Mouse (Mus musculus) intestine, embryonic 16.5 days (tissue): ENCODE data around the gene Rab14. TPM values are rescaled to one million over a fixed set of nuclear protein-coding genes. Genes with fewer than 3 reads are reported as not detected.

Source experiments
- ATAC-seq: fragments of 200-750 bp; cut with Nextera tagmentation; 2 replicates; pipeline ENCODE4 v1.8.0; 2017; ENCODE audit warnings: moderate TSS enrichment, moderate library complexity
- H3K27ac ChIP-seq: fragments of 300-500 bp; sonication (generic); 2 replicates; pipeline ENCODE4 v1.5.1; 2014; ENCODE audit warnings: mild to moderate bottlenecking, low read length
- H3K27me3 ChIP-seq: fragments of 300-500 bp; sonication (generic); replicated peaks from 2 replicates; pipeline ENCODE4 v1.6.1; 2014; ENCODE audit warnings: low read length, control low read depth, mixed read lengths; ENCODE audit not compliant: control insufficient read depth, insufficient read depth
- H3K36me3 ChIP-seq: fragments of 300-500 bp; sonication (generic); 2 replicates; pipeline ENCODE4 v1.6.1; 2014; ENCODE audit warnings: low read length, control low read depth; ENCODE audit not compliant: control insufficient read depth, insufficient read depth
- H3K4me1 ChIP-seq: fragments of 300-500 bp; sonication (generic); 2 replicates; pipeline ENCODE4 v1.6.1; 2014; ENCODE audit warnings: low read length, control low read depth, mixed read lengths; ENCODE audit not compliant: control insufficient read depth, insufficient read depth
- H3K4me2 ChIP-seq: fragments of 300-500 bp; sonication (generic); 2 replicates; pipeline ENCODE4 v1.6.1; 2014; ENCODE audit warnings: low read depth, low read length, control low read depth
- H3K4me3 ChIP-seq: fragments of 300-500 bp; sonication (generic); 2 replicates; pipeline ENCODE4 v1.5.1; 2014; ENCODE audit warnings: mild to moderate bottlenecking, low read length
- H3K9ac ChIP-seq: fragments of 300-500 bp; sonication (generic); 2 replicates; pipeline ENCODE4 v1.6.1; 2014; ENCODE audit warnings: low read depth, low read length
- H3K9me3 ChIP-seq: fragments of 300-500 bp; sonication (generic); 2 replicates; pipeline ENCODE4 v1.6.1; 2016; ENCODE audit warnings: low read length, control low read depth; ENCODE audit not compliant: control insufficient read depth
- WGBS: fragments of 180-500 bp; shearing (Covaris S2); extraction: QIAGEN DNeasy Blood & Tissue Kit; methylation state at CpG from one replicate; pipeline ENCODE4 v1.1.7; 2014; 5-methylcytosine and 5-hydroxymethylcytosine counted together
- polyA plus RNA-seq: library from polyadenylated mRNA; unstranded; fragments of >200 nt; fragmentation: Nextera tagmentation; extraction: Ambion mirVana; gene quantifications from 2 replicates; pipeline ENCODE4 v1.2.1, GENCODE M21; 2015

Gene Rab14
- polyA plus RNA-seq, 1 experiment from 2014 or later: 359 TPM

DNA sequence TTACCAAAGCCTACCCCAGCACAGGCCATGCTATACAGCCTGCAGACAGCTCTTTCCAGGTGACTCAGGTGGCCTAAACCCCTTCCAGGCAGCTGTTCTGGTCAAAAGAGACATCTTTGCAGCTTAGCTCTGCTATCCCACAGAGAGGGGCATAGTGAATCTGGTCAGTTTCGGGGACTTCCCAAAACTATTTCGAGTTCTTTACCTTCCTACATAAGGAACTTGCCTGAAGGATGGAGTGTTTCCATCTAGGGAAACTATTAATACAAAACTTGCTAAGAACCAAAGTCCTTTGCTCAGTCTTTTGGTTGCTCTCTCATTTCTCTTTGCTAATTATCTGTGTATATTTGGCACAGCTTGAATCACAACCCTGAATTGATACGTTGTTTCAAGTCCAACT is 59.2 kb downstream of the Rab14 start:
- H3K9me3 ChIP-seq: no peaks in the 10 kb centered on the region
- peaks cover 33% of the 10 kb centered on the region for H3K36me3 ChIP-seq
- no peak for ATAC-seq
- no peak overlapping the region for H3K4me3 ChIP-seq
- H3K27me3 ChIP-seq: no peaks in the 10 kb centered on the region
- whole genome bisulfite sequencing: 90% methylated on average over 3 of the region's 3 CpGs
- H3K4me2 ChIP-seq: no peak overlapping the region
- no peak overlapping the region for H3K27ac ChIP-seq
- H3K4me1 ChIP-seq: no peaks in the 10 kb centered on the region
- H3K9ac ChIP-seq: no peak overlapping the region

DNA sequence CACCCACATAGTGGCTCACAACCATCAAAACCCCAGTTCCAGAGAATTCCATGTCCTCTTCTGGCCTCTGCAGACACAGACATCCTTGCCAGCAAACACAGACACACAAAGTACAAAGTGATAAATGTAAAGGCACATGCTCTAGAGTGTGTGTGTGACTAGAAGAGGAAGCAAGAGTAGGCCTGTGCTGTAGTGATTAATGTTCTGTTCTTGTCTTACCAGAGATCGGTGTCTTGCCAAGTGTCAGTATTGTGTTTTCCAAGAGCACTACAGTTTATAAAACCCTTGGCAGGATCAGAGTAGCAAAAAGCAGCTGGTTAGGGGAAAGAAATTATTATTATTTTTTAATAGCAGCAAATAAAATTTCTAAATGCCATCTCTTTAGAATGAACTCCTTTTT is 62.3 kb downstream of the Rab14 start:
- Histone ChIP-seq H3K9me3 (no peaks in the 10 kb centered on the region), H3K4me1 (no peaks in the 10 kb centered on the region), H3K4me3 (no peak overlapping the region), H3K36me3 (peaks cover 17% of the 10 kb centered on the region; the same call in 1 of the 2 replicates), H3K27ac (no peak overlapping the region), H3K27me3 (no peaks in the 10 kb centered on the region), H3K9ac (no peak overlapping the region), H3K4me2 (no peak overlapping the region)
- no peak for ATAC-seq
- WGBS: 74% methylated on average over 1 of the region's 1 CpGs

DNA sequence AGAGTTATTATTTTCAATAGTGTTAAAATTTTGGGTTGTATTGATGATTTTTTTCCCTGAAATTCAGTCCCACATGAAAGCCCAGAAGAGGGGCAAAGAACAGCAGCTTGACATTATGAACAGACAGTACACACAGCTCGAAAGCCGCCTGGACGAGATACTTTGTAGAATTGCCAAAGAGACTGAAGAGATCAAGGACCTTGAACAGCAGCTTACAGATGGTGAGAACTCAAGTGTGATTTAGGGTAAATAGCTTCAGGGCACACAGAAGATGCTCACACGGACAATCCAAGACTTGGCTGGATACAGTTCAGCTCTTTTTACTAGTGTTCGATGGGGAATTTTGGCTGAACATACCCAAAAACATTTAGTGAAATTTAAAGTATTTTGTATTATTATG is 67.0 kb downstream of the Rab14 start:
- no peak overlapping the region for H3K9ac ChIP-seq
- H3K4me3 ChIP-seq: no peak overlapping the region
- no peak for ATAC-seq
- no peaks in the 10 kb centered on the region for H3K9me3 ChIP-seq
- H3K4me2 ChIP-seq: no peak overlapping the region
- WGBS: 78% methylated on average over 5 of the region's 5 CpGs
- H3K27me3 ChIP-seq: no peaks in the 10 kb centered on the region
- H3K4me1 ChIP-seq: peaks cover 7% of the 10 kb centered on the region
- H3K27ac ChIP-seq: no peak overlapping the region
- 0 out of 2 replicates have a peak, but pooled peaks cover 10% of the 10 kb centered on the region for H3K36me3 ChIP-seq

DNA sequence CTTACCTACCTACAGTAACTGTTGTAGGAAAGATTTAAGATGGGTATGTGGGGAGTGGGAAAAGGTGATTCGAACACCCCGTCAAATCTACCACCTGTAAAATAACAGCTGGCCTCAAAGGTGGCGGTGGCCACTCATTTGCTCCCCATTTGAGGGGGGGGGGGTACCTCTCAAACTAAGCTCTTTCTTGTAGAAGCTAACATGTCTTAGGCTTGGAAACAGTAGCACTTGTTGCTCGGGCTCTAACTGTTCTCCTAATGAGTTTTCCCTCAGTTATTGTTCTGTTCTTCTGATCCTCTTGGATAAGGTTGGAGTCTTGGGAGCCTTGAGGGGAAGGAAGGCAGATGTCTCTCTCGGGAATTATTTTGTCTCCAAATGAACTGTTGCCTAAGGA is 68.3 kb downstream of the Rab14 start:
- Histone ChIP-seq H3K4me2 (peak overlapping the region; percentile 73), H3K27me3 (no peaks in the 10 kb centered on the region), H3K36me3 (0 out of 2 replicates have a peak, but pooled peaks cover 4% of the 10 kb centered on the region), H3K9ac (peak overlapping the region; percentile 70), H3K4me3 (peak overlapping the region; percentile 64), H3K4me1 (peaks cover 7% of the 10 kb centered on the region), H3K9me3 (no peaks in the 10 kb centered on the region), H3K27ac (peak overlapping the region; percentile 92)
- no peak for ATAC-seq
- 2% methylated on average over 5 of the region's 5 CpGs for WGBS

DNA sequence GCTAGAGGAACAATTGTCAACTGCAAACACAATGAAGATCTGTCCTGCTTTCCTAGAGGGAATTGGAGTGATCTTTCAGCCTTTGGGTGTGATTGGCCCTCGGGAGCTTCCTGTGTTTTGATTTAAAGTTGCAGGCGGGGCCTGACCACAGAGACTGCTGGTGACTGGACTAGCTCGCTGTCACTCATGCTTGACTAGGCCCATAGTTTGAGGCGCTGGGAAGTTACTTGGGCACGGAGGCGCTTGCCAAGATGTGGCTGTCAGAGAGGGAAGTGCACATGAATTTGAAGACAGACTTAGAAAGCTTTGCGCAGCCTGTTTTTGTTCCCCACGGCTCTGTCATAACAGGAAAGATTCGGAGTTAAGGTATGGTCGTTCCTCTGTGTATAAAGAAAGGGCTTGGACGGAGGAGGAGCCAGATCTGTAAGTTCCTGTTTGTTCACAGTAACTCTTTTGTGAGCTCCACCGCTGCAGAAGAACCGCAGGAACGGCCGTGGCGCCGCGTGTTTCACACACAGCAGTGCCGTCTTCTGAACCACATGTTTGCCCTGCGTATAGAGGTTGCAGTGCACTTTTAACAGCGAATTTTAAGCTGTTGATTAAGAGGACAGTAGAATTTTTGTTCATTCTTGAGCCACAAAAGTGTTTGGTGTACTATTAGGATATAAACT is 68.8 kb downstream of the Rab14 start:
- ATAC-seq: peak; percentile 100
- H3K27me3 ChIP-seq: no peaks in the 10 kb centered on the region
- H3K9me3 ChIP-seq: no peaks in the 10 kb centered on the region
- peak overlapping the region; percentile 70 for H3K9ac ChIP-seq
- peak overlapping the region; percentile 92 for H3K27ac ChIP-seq
- peaks cover 7% of the 10 kb centered on the region for H3K4me1 ChIP-seq
- H3K4me2 ChIP-seq: peak overlapping the region; percentile 73
- peak overlapping the region; percentile 64 for H3K4me3 ChIP-seq
- WGBS: under 1% methylated on average over 21 of the region's 21 CpGs
- no peaks in the 10 kb centered on the region for H3K36me3 ChIP-seq

DNA sequence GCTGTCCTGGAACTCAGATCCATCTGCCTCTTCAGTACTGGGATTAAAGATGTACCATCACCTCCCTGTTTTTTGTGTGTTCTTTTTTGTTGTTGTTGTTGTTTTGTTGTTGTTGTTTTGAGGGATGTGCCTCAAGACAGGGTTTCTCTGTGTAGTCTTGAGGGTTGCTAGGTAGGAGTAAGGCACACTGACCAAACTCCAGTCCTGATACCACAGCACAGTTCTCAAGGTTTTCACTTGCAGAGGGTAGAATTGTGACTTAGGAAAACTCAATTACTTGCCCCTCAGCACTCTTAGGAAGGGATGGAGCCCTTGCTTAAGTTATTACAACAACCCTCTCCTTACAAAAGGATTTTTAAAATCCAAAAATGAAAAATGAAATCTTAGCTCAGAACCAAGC is 69.4 kb downstream of the Rab14 start:
- peak; percentile 44; the same call in 1 of the 2 replicates for ATAC-seq
- 0 out of 2 replicates have a peak overlapping the region, but pooled peaks have one; percentile 5 for H3K4me3 ChIP-seq
- H3K4me1 ChIP-seq: peaks cover 7% of the 10 kb centered on the region
- 0 out of 2 replicates have a peak overlapping the region, but pooled peaks have one; percentile 32 for H3K4me2 ChIP-seq
- H3K27ac ChIP-seq: peak overlapping the region; percentile 45; the same call in 1 of the 2 replicates
- no peaks in the 10 kb centered on the region for H3K36me3 ChIP-seq
- H3K9me3 ChIP-seq: no peaks in the 10 kb centered on the region
- no peaks in the 10 kb centered on the region for H3K27me3 ChIP-seq
- 0 out of 2 replicates have a peak overlapping the region, but pooled peaks have one; percentile 19 for H3K9ac ChIP-seq

Other genes starting within 250 kb of the Rab14 start
- gene Traf1, start 239.3 kb downstream of the Rab14 start, polyA plus RNA-seq: 2.9 and 3.5 TPM in 2 replicates
- gene Hc, start 139.7 kb downstream of the Rab14 start, polyA plus RNA-seq: 0.72 and 1.2 TPM in 2 replicates
- gene AI182371, start 99.6 kb downstream of the Rab14 start, polyA plus RNA-seq: 0.39 and 0.87 TPM in 2 replicates
- 15.7 and 17.3 TPM in 2 replicates for gene Cntrl, start 91.6 kb downstream of the Rab14 start, polyA plus RNA-seq
- gene Gsn, start 55.3 kb upstream of the Rab14 start, polyA plus RNA-seq: 177 TPM in 2 replicates
- 64.7 and 66.0 TPM in 2 replicates for gene Stom, start 135.9 kb upstream of the Rab14 start, polyA plus RNA-seq
- not detected in 2 replicates for gene 4930568D16Rik, start 166.6 kb upstream of the Rab14 start, polyA plus RNA-seq
- not detected in 2 replicates for gene 4930402F06Rik, start 196.1 kb upstream of the Rab14 start, polyA plus RNA-seq